Mouse (Mus musculus) CH12.LX (cell line): ENCODE results near the gene Sidt1. TPM values are rescaled to one million over a fixed set of nuclear protein-coding genes. Genes with fewer than 3 reads are reported as not detected.
A peak's percentile ranks its signal among the peaks of the same experiment; 100 is the strongest.

Experiments
- DNase-seq: peaks from one replicate; pipeline ENCODE4 v3.0.0-alpha.2; 2013; ENCODE audit errors: extremely low read depth
- H3K27ac ChIP-seq: 2 replicates; pipeline ENCODE4 v1.5.1; 2012; ENCODE audit warnings: low read depth, mild to moderate bottlenecking, control low read depth, moderate library complexity; ENCODE audit not compliant: insufficient read depth
- H3K27me3 ChIP-seq: replicated peaks from 2 replicates; pipeline ENCODE3; 2012; ENCODE audit warnings: inconsistent platforms
- H3K36me3 ChIP-seq, 2 experiments: replicated peaks in 1 of 2; 2 replicates each; pipeline versions ENCODE3 to v1.6.1; 2012; ENCODE audit warnings: inconsistent platforms in 1 of 2, low read length in 1 of 2, mild to moderate bottlenecking in 1 of 2, mixed read lengths in 1 of 2, moderate library complexity in 1 of 2; ENCODE audit not compliant: control insufficient read depth in 1 of 2, insufficient read depth in 1 of 2
- H3K4me1 ChIP-seq, 2 experiments: 2 replicates each; pipeline ENCODE4 v1.6.1; 2012; ENCODE audit warnings: inconsistent platforms in 1 of 2, moderate library complexity in 1 of 2; ENCODE audit not compliant: insufficient read depth in 2 of 2, control insufficient read depth in 1 of 2
- H3K4me2 ChIP-seq: 2 replicates; pipeline ENCODE4 v1.6.1; 2012; ENCODE audit warnings: low read depth, mild to moderate bottlenecking, control low read depth; ENCODE audit not compliant: poor library complexity, insufficient read depth, severe bottlenecking
- H3K4me3 ChIP-seq, 3 experiments: fragments of 150-350 bp in 1 of 3; sonication (generic) in 1 of 3; replicated peaks in 1 of 3; 2 replicates each; pipeline versions ENCODE3 to v1.5.1; 2011 to 2012; ENCODE audit warnings: low read depth in 2 of 3, low read length in 2 of 3, mild to moderate bottlenecking in 2 of 3, moderate library complexity in 2 of 3, control low read depth in 1 of 3, improper control_type of control experiment in 1 of 3, inconsistent platforms in 1 of 3, mixed read lengths in 1 of 3; ENCODE audit not compliant: poor library complexity in 1 of 3
- H3K79me2 ChIP-seq: replicated peaks from 2 replicates; pipeline ENCODE4 v1.6.1; 2012; ENCODE audit warnings: mild to moderate bottlenecking, moderate library complexity; ENCODE audit not compliant: control insufficient read depth, poor library complexity, insufficient read depth, severe bottlenecking; ENCODE audit errors: extremely low read depth
- H3K9ac ChIP-seq: 2 replicates; pipeline ENCODE4 v1.6.1; 2012; ENCODE audit warnings: low read depth, mild to moderate bottlenecking, control low read depth, moderate library complexity; ENCODE audit not compliant: insufficient read depth
- H3K9me3 ChIP-seq: replicated peaks from 2 replicates; pipeline ENCODE3; 2012; ENCODE audit warnings: low read length, inconsistent platforms, mixed read lengths
- CHD2 ChIP-seq: IDR thresholded peaks from 2 replicates; pipeline ENCODE4 v1.6.1; 2011; ENCODE audit warnings: low read length, improper control_type of control experiment
- CTCF ChIP-seq, 2 experiments: IDR thresholded peaks in 1 of 2; conservative IDR thresholded peaks in 1 of 2; 2 replicates each; pipeline ENCODE4 v1.5.1; 2011 to 2012; ENCODE audit warnings: low read depth in 2 of 2, low read length in 2 of 2, improper control_type of control experiment in 1 of 2, inconsistent platforms in 1 of 2, mild to moderate bottlenecking in 1 of 2, moderate library complexity in 1 of 2
- ELF1 ChIP-seq: IDR thresholded peaks from 2 replicates; pipeline ENCODE4 v1.6.1; 2014; ENCODE audit warnings: low read depth, mild to moderate bottlenecking, inconsistent platforms, low read length, improper control_type of control experiment
- EP300 ChIP-seq: IDR thresholded peaks from 2 replicates; pipeline ENCODE4 v1.6.1; 2011; ENCODE audit warnings: low read length, improper control_type of control experiment
- GABPA ChIP-seq: IDR thresholded peaks from 2 replicates; pipeline ENCODE4 v1.6.1; 2012; ENCODE audit warnings: low read depth, low read length, improper control_type of control experiment, inconsistent platforms; ENCODE audit not compliant: insufficient replicate concordance
- HCFC1 ChIP-seq: IDR thresholded peaks from 2 replicates; pipeline ENCODE4 v1.6.1; 2012; ENCODE audit warnings: low read depth, mild to moderate bottlenecking, inconsistent platforms, low read length, improper control_type of control experiment
- KAT2A ChIP-seq: IDR thresholded peaks from 2 replicates; pipeline ENCODE4 v1.6.1; 2012; ENCODE audit warnings: low read length, improper control_type of control experiment, inconsistent platforms; ENCODE audit not compliant: insufficient replicate concordance
- MAZ ChIP-seq: IDR thresholded peaks from 2 replicates; pipeline ENCODE4 v1.6.1; 2012; ENCODE audit warnings: low read depth, mild to moderate bottlenecking, inconsistent platforms, low read length, improper control_type of control experiment, moderate library complexity
- MEF2A ChIP-seq: IDR thresholded peaks from 2 replicates; pipeline ENCODE4 v1.6.1; 2014; ENCODE audit warnings: low read depth, mild to moderate bottlenecking, inconsistent platforms, low read length, improper control_type of control experiment, borderline replicate concordance
- MXI1 ChIP-seq: IDR thresholded peaks from 2 replicates; pipeline ENCODE4 v1.6.1; 2011; ENCODE audit warnings: mild to moderate bottlenecking, low read depth, low read length, improper control_type of control experiment
- MYC ChIP-seq: IDR thresholded peaks from 2 replicates; pipeline ENCODE4 v1.6.1; 2011; ENCODE audit warnings: low read depth, mild to moderate bottlenecking, improper control_type of control experiment, low read length
- PAX5 ChIP-seq: IDR thresholded peaks from 2 replicates; pipeline ENCODE4 v1.6.1; 2012; ENCODE audit warnings: low read length, inconsistent platforms, mixed read lengths
- POLR2A ChIP-seq: IDR thresholded peaks from 2 replicates; pipeline ENCODE4 v1.6.1; 2011; ENCODE audit warnings: low read depth, mild to moderate bottlenecking, improper control_type of control experiment, low read length
- POLR2AphosphoS2 ChIP-seq: IDR thresholded peaks from 2 replicates; pipeline ENCODE4 v1.6.1; 2011; ENCODE audit warnings: low read depth, low read length, improper control_type of control experiment
- RAD21 ChIP-seq: IDR thresholded peaks from 2 replicates; pipeline ENCODE4 v1.6.1; 2011; ENCODE audit warnings: low read depth, mild to moderate bottlenecking, low read length, improper control_type of control experiment, moderate library complexity
- RCOR1 ChIP-seq: conservative IDR thresholded peaks from 2 replicates; pipeline ENCODE4 v1.6.1; 2012; ENCODE audit warnings: low read depth, mild to moderate bottlenecking, inconsistent platforms, low read length, improper control_type of control experiment
- TBP ChIP-seq: conservative IDR thresholded peaks from 2 replicates; pipeline ENCODE4 v1.6.1; 2011; ENCODE audit warnings: low read depth, low read length, improper control_type of control experiment
- UBTF ChIP-seq: IDR thresholded peaks from 2 replicates; pipeline ENCODE4 v1.6.1; 2012; ENCODE audit warnings: low read depth, mild to moderate bottlenecking, inconsistent platforms, low read length, improper control_type of control experiment, moderate library complexity
- USF1 ChIP-seq: IDR thresholded peaks from 2 replicates; pipeline ENCODE4 v1.6.1; 2014; ENCODE audit warnings: low read depth, mild to moderate bottlenecking, inconsistent platforms, low read length, improper control_type of control experiment
- ZC3H11A ChIP-seq: IDR thresholded peaks from 2 replicates; pipeline ENCODE4 v1.6.1; 2012; ENCODE audit warnings: low read depth, mild to moderate bottlenecking, inconsistent platforms, low read length, improper control_type of control experiment
- ZKSCAN1 ChIP-seq: IDR thresholded peaks from 2 replicates; pipeline ENCODE4 v1.6.1; 2012; ENCODE audit warnings: low read depth, inconsistent platforms, low read length, improper control_type of control experiment, borderline replicate concordance
- ZMIZ1 ChIP-seq: IDR thresholded peaks from 2 replicates; pipeline ENCODE4 v1.6.1; 2012; ENCODE audit warnings: low read depth, mild to moderate bottlenecking, inconsistent platforms, low read length, improper control_type of control experiment
- dilution Hi-C: fragments of 300-500 bp; cut with MboI; formaldehyde crosslinking; loops from 2 replicates; pipeline ENCODE4 v1.14.3; 2020; ENCODE audit warnings: low sequenced_read_pairs; ENCODE audit not compliant: extremely low pct_unique_long_range_greater_than_20kb, extremely low pct_ligation_motif_present
- in situ Hi-C: fragments of 300-500 bp; cut with MboI; formaldehyde crosslinking; loops from 3 replicates; pipeline ENCODE4 v1.14.3; 2019; ENCODE audit warnings: low sequenced_read_pairs, low pct_ligation_motif_present, low pct_unique_long_range_greater_than_20kb, mixed read lengths
- polyA plus RNA-seq: library from polyadenylated mRNA; unstranded; fragments of >175 nt; gene quantifications from 2 replicates; pipeline ENCODE4 v1.2.1, GENCODE M21; 2012; ENCODE audit warnings: low read depth; ENCODE audit not compliant: insufficient read length
- total RNA-seq, 2 experiments: library from RNA; depleted of rRNA; stranded (reverse); fragments of 300-350 nt in 1 of 2; fragments of >200 nt in 1 of 2; gene quantifications; 2 replicates each; pipeline ENCODE4 v1.2.3; 2012 to 2014

The Sidt1 gene
- total and polyA plus RNA-seq, 3 experiments, result not detected

- Histone ChIP-seq H3K79me2 (no peaks in the 10 kb centered on the region), H3K4me1 (no peaks in the 10 kb centered on the region), H3K9ac (no peak overlapping the region), H3K36me3 (no peaks in the 10 kb centered on the region), H3K4me3 (no peak overlapping the region), H3K27ac (no peak overlapping the region), H3K4me2 (no peak overlapping the region), H3K9me3 (no peaks in the 10 kb centered on the region), H3K27me3 (no peaks in the 10 kb centered on the region)
- dilution Hi-C loops (no loop called here), in situ Hi-C loops (no loop called here)
- TF ChIP-seq GABPA (no peak), MYC (no peak), RAD21 (no peak)
- no peak for DNase-seq
Observed at GRCm38 (mm10) chr16:44264916-44265315, 68.1 kb downstream of the Sidt1 start.

- TF ChIP-seq POLR2A (no peak), TBP (no peak), ZC3H11A (no peak), CTCF (conservative IDR thresholded peaks at IDR 0.05 in 1 of 2, IDR thresholded peaks at IDR 0.05 in 1 of 2; ENCODE audit: low read depth in 2 of 2, low read length in 2 of 2) (peak in 1 of 2 experiments; percentile 17; a peak in 1 of 4 replicates), HCFC1 (no peak), RCOR1 (no peak), POLR2AphosphoS2 (no peak)
- H3K4me2 ChIP-seq, result no peak overlapping the region
- H3K27me3 ChIP-seq, result no peaks in the 10 kb centered on the region
- H3K36me3 ChIP-seq, result no peaks in the 10 kb centered on the region
- no peak overlapping the region for H3K4me3 ChIP-seq
- H3K9me3 ChIP-seq, result no peaks in the 10 kb centered on the region
- H3K79me2 ChIP-seq, result no peaks in the 10 kb centered on the region
- dilution Hi-C loops, result no loop called here
- H3K9ac ChIP-seq, result no peak overlapping the region
- no peak overlapping the region for H3K27ac ChIP-seq
- peaks cover 0 to 3% of the 10 kb centered on the region in 2 experiments; a peak in 2 of 4 replicates for H3K4me1 ChIP-seq
- in situ Hi-C loops, result loop anchor here (10.0 kb wide), 1 partner anchor 87 kb away; the partner anchor contains the start of gene Spice1
- no peak for DNase-seq
Observed at GRCm38 (mm10) chr16:44257476-44257875, 75.5 kb downstream of the Sidt1 start.

- Histone ChIP-seq H3K27ac (no peak overlapping the region), H3K4me1 (peaks cover 0 to 3% of the 10 kb centered on the region in 2 experiments; a peak in 2 of 4 replicates), H3K9me3 (no peaks in the 10 kb centered on the region), H3K36me3 (no peaks in the 10 kb centered on the region), H3K27me3 (peaks cover 7% of the 10 kb centered on the region), H3K4me3 (no peak overlapping the region), H3K9ac (no peak overlapping the region), H3K4me2 (no peak overlapping the region), H3K79me2 (no peaks in the 10 kb centered on the region)
- dilution Hi-C loops (no loop called here), in situ Hi-C loops (loop anchor here (10.0 kb wide), 1 partner anchor 90 kb away; the partner anchor contains the start of gene Spice1)
- no peak for DNase-seq
- TF ChIP-seq HCFC1 (no peak), TBP (no peak), USF1 (no peak), MYC (no peak), UBTF (no peak), CHD2 (no peak), KAT2A (no peak), MEF2A (no peak), ZKSCAN1 (no peak), MXI1 (no peak), ZMIZ1 (no peak), MAZ (no peak), ELF1 (no peak), EP300 (no peak), PAX5 (no peak), ZC3H11A (no peak)
Observed at GRCm38 (mm10) chr16:44254698-44255097, 78.3 kb downstream of the Sidt1 start.
